Mouse (Mus musculus) embryonic facial prominence, embryonic 12.5 days (tissue): ENCODE results near the gene Arhgef26. TPM values are rescaled to one million over a fixed set of nuclear protein-coding genes. Genes with fewer than 3 reads are reported as not detected.

Experiments
- ATAC-seq: fragments of 200-750 bp; cut with Nextera tagmentation; 2 replicates; pipeline ENCODE4 v1.8.0; 2017; ENCODE audit not compliant: insufficient number of reproducible peaks, insufficient read depth, low FRiP score, low TSS enrichment
- H3K27ac ChIP-seq: fragments of 300-500 bp; sonication (generic); 2 replicates; pipeline ENCODE4 v1.5.1; 2016; ENCODE audit warnings: mild to moderate bottlenecking
- H3K27me3 ChIP-seq: fragments of 300-500 bp; sonication (generic); 2 replicates; pipeline ENCODE4 v1.6.1; 2016; ENCODE audit warnings: mild to moderate bottlenecking, moderate library complexity
- H3K36me3 ChIP-seq: fragments of 300-500 bp; sonication (generic); 2 replicates; pipeline ENCODE4 v1.6.1; 2016; ENCODE audit warnings: mild to moderate bottlenecking
- H3K4me1 ChIP-seq: fragments of 300-500 bp; sonication (generic); 2 replicates; pipeline ENCODE4 v1.6.1; 2016
- H3K4me2 ChIP-seq: fragments of 300-500 bp; sonication (generic); replicated peaks from 2 replicates; pipeline ENCODE4 v1.6.1; 2016; ENCODE audit warnings: mild to moderate bottlenecking, moderate library complexity
- H3K4me3 ChIP-seq: fragments of 300-500 bp; sonication (generic); 2 replicates; pipeline ENCODE4 v1.5.1; 2016; ENCODE audit warnings: mild to moderate bottlenecking
- H3K9ac ChIP-seq: fragments of 300-500 bp; sonication (generic); 2 replicates; pipeline ENCODE4 v1.6.1; 2016; ENCODE audit warnings: mild to moderate bottlenecking, moderate library complexity
- H3K9me3 ChIP-seq: fragments of 300-500 bp; sonication (generic); 2 replicates; pipeline ENCODE4 v1.6.1; 2016; ENCODE audit warnings: mild to moderate bottlenecking, moderate library complexity
- WGBS: fragments of 180-500 bp; shearing (Covaris S2); methylation state at CpG from one replicate; pipeline ENCODE4 v1.1.7; 2016; 5-methylcytosine and 5-hydroxymethylcytosine counted together
- polyA plus RNA-seq: library from polyadenylated mRNA; unstranded; fragments of >200 nt; fragmentation: Nextera tagmentation; extraction: Ambion mirVana; gene quantifications from 2 replicates; pipeline ENCODE4 v1.2.1, GENCODE M21; 2016

The Arhgef26 gene
- polyA plus RNA-seq, 1 experiment from 2014 or later = 12.5 TPM

- H3K4me1 ChIP-seq = 0 out of 2 replicates have a peak, but pooled peaks cover 4% of the 10 kb centered on the region
- 0 out of 2 replicates have a peak overlapping the region, but pooled peaks have one; percentile 36 for H3K27ac ChIP-seq
- no peaks in the 10 kb centered on the region for H3K9me3 ChIP-seq
- no peak overlapping the region for H3K9ac ChIP-seq
- no peak overlapping the region for H3K4me2 ChIP-seq
- peaks cover 11% of the 10 kb centered on the region for H3K36me3 ChIP-seq
- no peaks in the 10 kb centered on the region for H3K27me3 ChIP-seq
- H3K4me3 ChIP-seq = no peak overlapping the region
- WGBS = 30% methylated on average over 1 of the region's 1 CpGs
- no peak for ATAC-seq
Observed at GRCm38 (mm10) chr3:62455854-62456253, 117.7 kb downstream of the Arhgef26 start.

DNA sequence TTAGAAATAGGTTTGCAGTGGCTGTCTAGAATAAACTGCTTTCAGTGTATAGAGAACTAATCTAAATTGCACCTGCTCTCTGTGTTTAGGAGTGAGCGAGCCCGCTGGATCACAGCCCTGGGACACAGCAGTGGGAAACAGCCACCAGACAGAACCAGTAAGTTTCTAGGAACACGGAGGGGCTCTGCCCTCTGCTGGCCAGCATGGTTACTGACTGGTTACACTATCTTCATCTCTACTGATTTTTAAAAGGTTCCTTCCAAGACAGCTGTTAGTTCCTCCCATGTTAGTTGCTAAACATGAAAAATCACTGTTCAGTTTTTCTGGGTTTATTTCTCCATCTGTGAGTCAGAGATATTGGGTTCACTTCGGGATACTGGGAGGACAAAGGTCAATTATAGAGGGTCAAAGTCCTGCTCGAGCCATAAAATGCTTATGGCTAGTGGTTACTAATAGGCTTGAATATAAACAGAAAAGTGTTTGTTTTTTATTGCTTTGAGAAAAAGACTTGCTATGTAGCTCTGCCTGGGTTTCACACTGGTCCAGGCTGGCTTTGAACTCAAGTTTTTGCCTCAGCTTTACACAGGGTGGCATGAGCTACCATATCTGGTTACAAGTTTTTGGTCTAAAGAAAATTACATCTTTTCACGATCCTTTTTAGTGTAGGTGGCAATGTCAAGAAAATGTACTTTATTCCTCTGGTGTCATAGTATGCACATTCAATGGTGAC is 120.3 kb downstream of the Arhgef26 start:
- no peak for ATAC-seq
- 43% methylated on average over 6 of the region's 6 CpGs for WGBS
- no peak overlapping the region for H3K4me3 ChIP-seq
- H3K36me3 ChIP-seq = peaks cover 29% of the 10 kb centered on the region
- no peaks in the 10 kb centered on the region for H3K27me3 ChIP-seq
- H3K9ac ChIP-seq = no peak overlapping the region
- H3K4me1 ChIP-seq = 0 out of 2 replicates have a peak, but pooled peaks cover 4% of the 10 kb centered on the region
- H3K27ac ChIP-seq = no peak overlapping the region
- H3K9me3 ChIP-seq = no peaks in the 10 kb centered on the region
- H3K4me2 ChIP-seq = no peak overlapping the region

DNA sequence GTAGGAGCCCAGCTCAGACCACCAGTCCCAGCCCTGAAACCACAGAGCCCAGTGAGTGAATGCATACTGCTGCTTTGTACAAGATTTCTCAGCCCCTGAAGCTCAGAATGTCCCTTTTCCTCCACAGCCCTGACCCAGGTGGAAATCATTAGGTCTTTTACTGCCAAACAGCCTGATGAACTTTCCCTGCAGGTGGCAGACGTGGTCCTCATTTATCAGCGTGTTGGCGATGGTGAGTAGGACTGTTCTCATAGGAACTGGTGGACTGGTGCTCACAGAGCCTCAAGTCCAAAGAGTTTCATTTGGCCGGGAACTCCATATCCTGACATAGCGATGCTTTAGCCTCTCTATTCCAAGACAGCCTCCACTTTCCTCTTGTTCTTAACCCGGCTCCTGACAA is 121.3 kb downstream of the Arhgef26 start:
- 64% methylated on average over 6 of the region's 6 CpGs for WGBS
- Histone ChIP-seq H3K27me3 (no peaks in the 10 kb centered on the region), H3K36me3 (peaks cover 39% of the 10 kb centered on the region), H3K27ac (no peak overlapping the region), H3K9me3 (no peaks in the 10 kb centered on the region), H3K9ac (no peak overlapping the region), H3K4me3 (no peak overlapping the region), H3K4me1 (0 out of 2 replicates have a peak, but pooled peaks cover 4% of the 10 kb centered on the region), H3K4me2 (no peak overlapping the region)
- ATAC-seq = no peak

- H3K36me3 ChIP-seq = peaks cover 65% of the 10 kb centered on the region
- H3K9me3 ChIP-seq = no peaks in the 10 kb centered on the region
- H3K4me3 ChIP-seq = no peak overlapping the region
- H3K27ac ChIP-seq = no peak overlapping the region
- no peaks in the 10 kb centered on the region for H3K27me3 ChIP-seq
- ATAC-seq = no peak
- H3K4me2 ChIP-seq = no peak overlapping the region
- no peaks in the 10 kb centered on the region for H3K4me1 ChIP-seq
- 85% methylated on average over 3 of the region's 3 CpGs for WGBS
- H3K9ac ChIP-seq = no peak overlapping the region
Observed at GRCm38 (mm10) chr3:62464276-62464675, 126.1 kb downstream of the Arhgef26 start.

DNA sequence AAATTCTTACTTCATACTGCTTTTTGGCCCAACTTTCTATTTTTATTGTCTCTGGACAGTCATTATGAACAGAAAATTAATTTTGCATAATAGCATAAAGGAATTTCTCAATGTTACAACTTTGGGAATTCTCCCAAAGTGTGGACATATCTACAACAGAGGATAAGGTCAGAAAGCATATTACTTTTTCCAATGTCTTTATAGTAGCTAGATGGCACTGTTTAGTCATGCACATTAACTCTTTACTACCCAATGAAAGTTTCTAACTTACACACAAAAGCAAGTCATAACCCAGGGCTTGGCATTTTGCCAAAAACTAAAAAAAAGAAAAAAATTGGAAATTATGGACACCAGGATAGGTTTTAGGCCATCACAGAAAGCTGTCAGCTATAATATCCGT is 132.0 kb downstream of the Arhgef26 start:
- WGBS = 93% methylated on average over 1 of the region's 1 CpGs
- Histone ChIP-seq H3K9ac (no peak overlapping the region), H3K9me3 (no peaks in the 10 kb centered on the region), H3K36me3 (peaks cover 70% of the 10 kb centered on the region), H3K27me3 (no peaks in the 10 kb centered on the region), H3K4me2 (no peak overlapping the region), H3K4me1 (no peaks in the 10 kb centered on the region), H3K4me3 (no peak overlapping the region), H3K27ac (no peak overlapping the region)
- no peak for ATAC-seq

DNA sequence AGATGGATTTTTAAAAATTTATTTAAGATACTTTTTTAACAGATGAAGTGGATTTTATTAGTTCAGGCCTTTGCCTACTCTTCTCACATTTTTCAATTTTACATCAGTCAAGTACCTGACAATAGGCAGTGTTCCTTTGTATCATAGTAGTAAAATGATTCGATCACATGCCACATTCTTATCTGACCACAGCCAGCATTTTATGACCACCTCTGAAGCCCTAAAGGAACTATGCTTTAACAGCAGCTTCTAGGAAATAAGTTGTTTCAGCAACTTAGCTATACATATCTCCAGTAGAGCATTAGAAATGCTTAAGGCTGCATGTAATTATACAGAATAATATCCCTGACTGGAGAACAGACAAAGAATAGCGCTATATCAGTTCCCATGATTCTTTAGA is 146.2 kb downstream of the Arhgef26 start:
- ATAC-seq = no peak
- Histone ChIP-seq H3K36me3 (peaks cover 43% of the 10 kb centered on the region), H3K4me1 (no peaks in the 10 kb centered on the region), H3K4me3 (no peak overlapping the region), H3K4me2 (no peak overlapping the region), H3K9me3 (no peaks in the 10 kb centered on the region), H3K27me3 (no peaks in the 10 kb centered on the region), H3K27ac (no peak overlapping the region), H3K9ac (no peak overlapping the region)
- 98% methylated on average over 2 of the region's 2 CpGs for WGBS

GRCm38 (mm10) chr3:62492568-62492967 is 154.4 kb downstream of the Arhgef26 start:
- no peak overlapping the region for H3K4me2 ChIP-seq
- H3K9me3 ChIP-seq = no peaks in the 10 kb centered on the region
- WGBS = 88% methylated on average over 6 of the region's 6 CpGs
- H3K9ac ChIP-seq = no peak overlapping the region
- no peak for ATAC-seq
- H3K36me3 ChIP-seq = peaks cover 58% of the 10 kb centered on the region
- H3K4me3 ChIP-seq = no peak overlapping the region
- no peak overlapping the region for H3K27ac ChIP-seq
- H3K27me3 ChIP-seq = no peaks in the 10 kb centered on the region
- no peaks in the 10 kb centered on the region for H3K4me1 ChIP-seq

GRCm38 (mm10) chr3:62499327-62499726 is 161.2 kb downstream of the Arhgef26 start:
- Histone ChIP-seq H3K9me3 (no peaks in the 10 kb centered on the region), H3K4me2 (no peak overlapping the region), H3K9ac (no peak overlapping the region), H3K27me3 (no peaks in the 10 kb centered on the region), H3K36me3 (peaks cover 46% of the 10 kb centered on the region), H3K27ac (no peak overlapping the region), H3K4me1 (no peaks in the 10 kb centered on the region), H3K4me3 (no peak overlapping the region)
- 66% methylated on average over 4 of the region's 4 CpGs for WGBS
- ATAC-seq = no peak

- peak overlapping the region; percentile 70 for H3K4me2 ChIP-seq
- peak overlapping the region; percentile 90 for H3K4me3 ChIP-seq
- no peaks in the 10 kb centered on the region for H3K27me3 ChIP-seq
- H3K9ac ChIP-seq = no peak overlapping the region
- no peak overlapping the region for H3K27ac ChIP-seq
- H3K9me3 ChIP-seq = no peaks in the 10 kb centered on the region
- ATAC-seq = no peak
- H3K4me1 ChIP-seq = peaks cover 8% of the 10 kb centered on the region
- 70% methylated on average over 5 of the region's 5 CpGs for WGBS
- peaks cover 11% of the 10 kb centered on the region for H3K36me3 ChIP-seq
Observed at GRCm38 (mm10) chr3:62505166-62505900, 167.2 kb downstream of the Arhgef26 start.

DNA sequence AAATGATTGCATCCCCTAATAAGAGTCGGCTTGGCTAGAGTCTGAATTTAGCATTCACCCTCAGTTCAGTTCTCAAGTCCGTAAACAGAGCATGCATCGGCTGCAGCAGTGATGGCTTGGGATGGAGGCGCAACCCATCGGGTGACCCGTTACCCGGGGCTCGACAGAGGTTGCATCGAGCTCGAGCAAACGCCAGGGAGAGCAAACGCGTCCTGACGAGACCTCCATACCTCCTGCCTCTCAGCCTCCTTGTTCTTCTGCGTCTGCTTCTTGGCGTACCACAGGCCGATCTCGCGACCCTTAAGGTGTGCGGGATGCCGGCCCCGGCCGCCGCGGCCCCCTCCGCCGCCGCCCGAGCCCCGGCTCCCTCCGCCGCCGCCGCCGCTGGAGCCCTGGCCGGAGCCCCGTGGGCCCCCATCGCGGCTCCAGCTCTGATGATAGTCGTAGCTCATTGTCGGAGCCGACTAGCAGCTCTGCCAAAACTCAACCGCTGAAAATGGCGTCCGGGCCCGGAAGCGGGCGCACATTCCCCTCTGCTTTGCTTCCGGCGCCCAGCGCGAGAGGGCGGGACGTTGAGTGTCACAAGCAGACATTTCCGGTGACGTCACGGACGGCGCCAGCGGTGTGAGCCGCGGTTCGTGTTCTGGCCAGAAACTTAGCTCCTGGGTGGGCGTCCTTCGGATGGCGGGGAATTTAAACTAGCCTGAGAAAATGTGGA is 168.5 kb downstream of the Arhgef26 start, which contains the start of gene Dhx36:
Dhx36 (minus strand) TSS at position 517 of the 718 bp plus-strand sequence.
- Histone ChIP-seq H3K9ac (peak within 1 kb of the TSS; percentile 93), H3K4me1 (peaks cover 8% of the 10 kb centered on the region), H3K36me3 (no peaks in the 10 kb centered on the region), H3K4me2 (peak within 1 kb of the TSS; percentile 70), H3K27me3 (no peaks in the 10 kb centered on the region), H3K9me3 (no peaks in the 10 kb centered on the region), H3K4me3 (peak within 1 kb of the TSS; percentile 90), H3K27ac (peak within 1 kb of the TSS; percentile 96)
- WGBS = under 1% methylated on average over 66 of the region's 66 CpGs
- ATAC-seq = peak; percentile 95

DNA sequence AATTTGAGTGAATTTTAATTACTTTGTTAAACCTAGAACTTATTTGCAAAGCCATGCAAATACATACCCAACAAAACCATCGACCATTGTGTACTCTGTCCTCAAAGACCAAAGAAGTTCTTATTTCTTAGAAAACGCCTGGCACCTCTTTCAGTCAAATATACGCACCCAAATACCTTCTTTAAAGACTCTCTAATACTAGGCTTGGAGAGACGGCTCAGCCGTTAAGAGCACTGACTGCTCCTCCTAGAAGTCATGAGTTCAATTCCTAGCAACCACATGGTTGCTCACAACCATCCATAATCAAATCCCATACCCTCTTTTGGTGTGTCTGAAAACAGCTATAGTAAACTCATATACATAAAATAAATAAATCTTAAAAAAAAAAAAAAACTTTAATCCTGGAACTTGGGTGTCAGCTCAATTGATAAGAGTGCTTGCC is 169.1 kb downstream of the Arhgef26 start:
- Histone ChIP-seq H3K27me3 (no peaks in the 10 kb centered on the region), H3K9me3 (no peaks in the 10 kb centered on the region), H3K4me3 (peak overlapping the region; percentile 90), H3K27ac (no peak overlapping the region), H3K9ac (0 out of 2 replicates have a peak overlapping the region, but pooled peaks have one; percentile 93), H3K4me2 (peak overlapping the region; percentile 70), H3K36me3 (no peaks in the 10 kb centered on the region), H3K4me1 (peaks cover 8% of the 10 kb centered on the region)
- no peak for ATAC-seq
- 43% methylated on average over 5 of the region's 5 CpGs for WGBS
